Mouse (Mus musculus) kidney, adult 2 months (tissue): ENCODE data around the gene Rassf2. TPM values are rescaled to one million over a fixed set of nuclear protein-coding genes. Genes with fewer than 3 reads are reported as not detected.

ENCODE experiments used
- DNase-seq: peaks from one replicate; pipeline ENCODE4 v3.0.0; 2021
- H3K27ac ChIP-seq: fragments of 200-500 bp; 2 replicates; pipeline ENCODE4 v1.5.1; 2012; ENCODE audit warnings: low read depth, low read length, control low read depth, inconsistent platforms; ENCODE audit not compliant: insufficient read depth
- H3K27me3 ChIP-seq: fragments of 200-500 bp; replicated peaks from 2 replicates; pipeline ENCODE4 v1.6.1; 2012; ENCODE audit warnings: mild to moderate bottlenecking, moderate library complexity, low read length, inconsistent platforms; ENCODE audit not compliant: control insufficient read depth, insufficient read depth
- H3K36me3 ChIP-seq: fragments of 200-500 bp; 2 replicates; pipeline ENCODE4 v1.6.1; 2012; ENCODE audit warnings: mild to moderate bottlenecking, moderate library complexity, low read length, inconsistent platforms; ENCODE audit not compliant: control insufficient read depth, insufficient read depth
- H3K4me1 ChIP-seq: fragments of 200-500 bp; 2 replicates; pipeline ENCODE4 v1.6.1; 2011; ENCODE audit warnings: low read length; ENCODE audit not compliant: control insufficient read depth, insufficient read depth
- H3K4me3 ChIP-seq: fragments of 200-500 bp; 2 replicates; pipeline ENCODE4 v1.5.1; 2011; ENCODE audit warnings: mild to moderate bottlenecking, low read depth, low read length, control low read depth; ENCODE audit not compliant: insufficient read depth
- CTCF ChIP-seq: fragments of 200-500 bp; conservative IDR thresholded peaks from 2 replicates; pipeline ENCODE4 v1.5.1; 2011; ENCODE audit warnings: low read depth, mild to moderate bottlenecking, control low read depth, low read length, moderate library complexity, mixed read lengths; ENCODE audit not compliant: insufficient read depth, insufficient read length
- POLR2A ChIP-seq: fragments of 200-500 bp; IDR thresholded peaks from one replicate; pipeline ENCODE4 v1.6.1; 2011; ENCODE audit warnings: low read depth, low read length, control low read depth
- WGBS: fragments of 180-500 bp; shearing (Covaris S2); methylation state at CpG from one replicate; pipeline ENCODE4 v1.1.7; 2018; 5-methylcytosine and 5-hydroxymethylcytosine counted together
- polyA plus RNA-seq: library from polyadenylated mRNA; depleted of rRNA; stranded (reverse); fragments of >200 nt; gene quantifications from 2 replicates; pipeline ENCODE4 v1.2.3, GENCODE M21; 2012; rRNA removed

Rassf2 gene
- polyA plus RNA-seq, 1 experiment, result 9.2 TPM

DNA sequence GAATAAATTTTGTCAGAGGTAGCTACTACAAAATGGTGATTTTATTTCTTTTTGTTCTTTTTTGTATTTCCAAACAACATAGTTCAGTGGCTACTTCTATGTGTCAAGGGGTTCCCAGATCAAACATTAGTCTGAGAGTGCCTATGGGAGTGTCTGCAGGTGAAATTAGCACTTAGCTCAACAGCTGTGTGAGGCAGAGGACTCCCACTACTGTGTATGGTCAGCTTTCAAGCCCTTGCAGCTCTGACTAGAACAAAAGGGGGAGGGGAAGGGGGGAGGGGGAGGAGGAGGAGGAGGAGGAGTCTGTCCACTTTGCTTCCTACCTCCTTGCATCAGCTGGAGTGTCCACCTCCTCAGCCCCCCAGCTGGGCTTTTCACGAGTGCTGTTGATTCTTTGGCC, 85.7 kb downstream of the Rassf2 start:
- Histone ChIP-seq H3K36me3 (no peaks in the 10 kb centered on the region), H3K27ac (no peak overlapping the region), H3K4me1 (no peaks in the 10 kb centered on the region), H3K27me3 (no peaks in the 10 kb centered on the region), H3K4me3 (no peak overlapping the region)
- TF ChIP-seq CTCF, result no peak
- TF ChIP-seq POLR2A, result no peak
- 39% methylated on average over 1 of the region's 1 CpGs for WGBS
- no peak for DNase-seq

DNA sequence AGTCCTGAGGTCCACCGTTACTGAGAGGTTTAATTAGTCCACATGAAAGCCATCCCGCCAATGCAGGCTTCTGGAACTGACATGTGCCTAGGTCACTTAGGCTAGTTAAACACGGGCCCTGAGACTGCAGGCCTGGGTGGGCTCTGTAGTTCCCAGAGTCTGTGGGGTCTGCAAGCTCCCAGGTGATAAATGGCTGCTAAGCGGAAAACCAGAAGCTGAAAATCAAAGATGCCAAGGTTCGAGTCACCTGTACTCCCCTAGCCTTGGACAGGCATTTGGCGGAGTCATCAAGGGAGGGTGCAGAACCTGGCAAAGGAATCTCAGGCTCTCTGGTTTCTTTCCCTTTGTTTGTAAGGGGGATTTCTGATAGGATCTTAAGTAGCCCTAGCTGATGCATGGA, 88.6 kb downstream of the Rassf2 start:
- no peak for DNase-seq
- no peaks in the 10 kb centered on the region for H3K27me3 ChIP-seq
- WGBS, result 86% methylated on average over 6 of the region's 6 CpGs
- no peak overlapping the region for H3K4me3 ChIP-seq
- no peak overlapping the region for H3K27ac ChIP-seq
- TF ChIP-seq POLR2A, result no peak
- TF ChIP-seq CTCF, result no peak
- no peaks in the 10 kb centered on the region for H3K36me3 ChIP-seq
- H3K4me1 ChIP-seq, result no peaks in the 10 kb centered on the region

DNA sequence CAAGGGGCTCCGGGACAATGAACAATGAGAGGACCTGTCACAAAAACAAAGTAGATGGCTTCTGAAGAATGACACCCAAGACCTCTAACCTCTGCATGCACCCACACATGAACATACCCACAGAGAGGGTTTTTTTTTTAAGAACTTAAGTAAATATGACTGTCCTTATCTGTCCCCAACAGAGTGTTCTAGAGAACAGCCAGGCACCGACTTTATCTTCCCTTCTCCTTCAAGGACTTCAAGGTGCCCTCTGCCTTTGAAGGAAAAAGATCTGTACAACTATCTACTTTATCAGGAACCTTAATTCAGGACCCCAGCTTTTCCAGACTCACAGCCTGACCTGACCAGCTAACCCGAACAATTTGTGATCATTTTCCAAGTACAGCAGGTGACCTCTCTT, 89.6 kb downstream of the Rassf2 start:
- no peak for DNase-seq
- TF ChIP-seq CTCF (no peak), POLR2A (no peak)
- Histone ChIP-seq H3K36me3 (no peaks in the 10 kb centered on the region), H3K4me1 (no peaks in the 10 kb centered on the region), H3K27ac (no peak overlapping the region), H3K27me3 (no peaks in the 10 kb centered on the region), H3K4me3 (no peak overlapping the region)
- WGBS, result 75% methylated on average over 3 of the region's 3 CpGs

Other genes starting within 250 kb of the Rassf2 start
- not detected in 2 replicates for gene Erv3, start 170.5 kb downstream of the Rassf2 start, polyA plus RNA-seq
- 144 and 146 TPM in 2 replicates for gene Prnp, start 120.3 kb downstream of the Rassf2 start, polyA plus RNA-seq
- not detected in 2 replicates for gene Prn, start 120.3 kb downstream of the Rassf2 start, polyA plus RNA-seq
- gene Prnd, start 79.4 kb downstream of the Rassf2 start, polyA plus RNA-seq, result 0.92 and 1.0 TPM in 2 replicates
- gene Slc23a2, start 114.8 kb upstream of the Rassf2 start, polyA plus RNA-seq, result 15.3 and 15.7 TPM in 2 replicates
- 42.7 and 57.5 TPM in 2 replicates for gene Tmem230, start 217.5 kb upstream of the Rassf2 start, polyA plus RNA-seq
- 35.9 and 38.2 TPM in 2 replicates for gene Pcna, start 223.1 kb upstream of the Rassf2 start, polyA plus RNA-seq
- gene Cds2, start 232.9 kb upstream of the Rassf2 start, polyA plus RNA-seq, result 47.3 and 48.1 TPM in 2 replicates